Mouse (Mus musculus) embryo, embryonic 10.5 days (tissue): Measurements from ENCODE around the gene Xlr3b.
"Not testable (repeated sequence)": the region's sequence is repeated elsewhere in the genome, so short reads cannot be mapped to it uniquely, and the experiment has no call there.

Experiments used
- DNase-seq: peaks from one replicate; pipeline ENCODE4 v3.0.0-alpha.2; 2015; ENCODE audit warnings: low spot score

Gene Xlr3b

GRCm38 (mm10) chrX:73191934-73192333 is at the start of gene Xlr3b:
Xlr3b (plus strand) TSS chrX:73192207.
- peak; percentile 0 for DNase-seq

GRCm38 (mm10) chrX:73143218-73143618 is 48.8 kb upstream of the Xlr3b start:
- not testable (repeated sequence) for DNase-seq

DNA sequence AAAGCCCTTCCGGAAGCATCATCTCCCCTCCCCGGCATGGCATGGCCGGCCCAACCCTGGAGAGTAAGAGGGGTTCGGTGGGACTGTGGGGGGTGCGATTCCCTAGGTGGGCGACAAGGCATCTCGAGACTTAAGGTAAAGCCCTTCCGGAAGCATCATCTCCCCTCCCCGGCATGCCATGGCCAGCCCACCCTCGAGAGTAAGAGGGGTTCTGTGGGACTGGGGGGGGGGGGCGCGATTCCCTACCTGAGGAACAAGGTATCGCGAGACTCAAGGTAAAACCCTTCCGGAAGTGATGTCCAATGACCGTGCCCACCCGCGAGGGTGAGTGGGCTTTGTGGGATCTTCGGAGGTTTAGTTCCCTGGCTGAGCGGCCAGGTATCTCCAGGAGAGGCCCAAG is 43.5 kb upstream of the Xlr3b start, which contains the start of gene Xlr5b:
Xlr5b (plus strand) TSS at position 301 of the 400 bp plus-strand sequence.
- not testable (repeated sequence) for DNase-seq

- DNase-seq, result not testable (repeated sequence)
Observed at GRCm38 (mm10) chrX:73149350-73149749, 42.7 kb upstream of the Xlr3b start, which contains the start of gene DXBay18. DXBay18 (minus strand) TSS chrX:73149450.

DNA sequence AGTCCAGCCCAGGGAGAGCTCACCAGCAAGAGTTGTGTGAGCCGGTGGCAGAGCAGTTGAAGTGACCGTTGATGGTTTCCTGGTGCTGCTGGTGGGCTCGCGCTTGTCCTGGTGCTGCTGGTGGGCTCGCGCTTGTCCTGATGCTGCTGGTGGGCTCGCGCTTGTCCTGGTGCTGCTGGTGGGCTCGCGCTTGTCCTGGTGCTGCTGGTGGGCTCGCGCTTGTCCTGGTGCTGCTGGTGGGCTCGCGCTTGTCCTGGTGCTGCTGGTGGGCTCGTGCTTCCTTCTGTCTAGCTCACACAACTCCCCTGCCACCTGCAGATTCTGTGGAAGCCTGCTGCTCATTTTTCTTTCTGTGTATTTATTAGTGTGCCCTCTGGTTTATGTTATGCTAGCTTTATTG is 15.1 kb upstream of the Xlr3b start, which contains the start of gene Spin2d:
Spin2d (minus strand) TSS at position 101 of the 400 bp plus-strand sequence.
- DNase-seq, result not testable (repeated sequence)

DNA sequence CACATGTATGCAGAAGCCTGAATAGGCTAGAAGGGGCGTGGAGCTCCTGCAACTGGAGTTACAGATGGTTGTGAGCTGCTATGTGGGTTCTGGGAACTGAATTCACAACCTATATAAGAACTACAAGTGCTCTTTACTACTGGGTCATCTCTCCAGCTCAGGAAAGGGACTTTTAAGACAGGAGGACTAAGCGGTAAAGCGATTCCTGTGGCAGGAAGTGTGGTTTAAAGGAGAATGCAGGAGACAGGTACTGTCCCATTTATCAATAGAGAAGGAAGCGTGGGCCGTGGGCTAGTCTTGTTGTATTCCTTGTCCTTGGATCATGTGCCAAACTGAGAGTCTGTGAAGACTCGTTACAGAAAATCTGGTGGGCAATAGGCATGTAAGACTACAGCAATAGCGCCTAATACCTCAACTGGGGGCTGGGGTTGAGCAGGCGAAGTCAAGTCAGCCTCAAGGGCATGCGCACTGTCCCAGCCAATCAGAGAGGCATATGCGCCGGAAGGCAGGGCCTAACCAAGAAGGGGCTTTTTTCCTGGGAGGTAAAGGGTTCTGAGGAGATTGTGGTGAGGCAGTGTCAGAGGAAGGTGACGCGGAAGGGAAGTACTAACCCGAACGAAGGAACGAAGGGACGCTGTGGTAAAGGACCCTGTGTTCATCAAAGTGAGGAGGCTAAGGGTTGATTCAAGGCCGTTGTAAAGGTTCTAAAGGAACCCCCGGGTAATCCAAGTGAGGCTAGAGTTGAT is 22.0 kb downstream of the Xlr3b start, which contains the start of gene Xlr4b:
Xlr4b (plus strand) TSS at position 515 of the 746 bp plus-strand sequence.
- DNase-seq, result not testable (repeated sequence)

- DNase-seq, result no peak
Observed at GRCm38 (mm10) chrX:73225365-73225764, 33.4 kb downstream of the Xlr3b start.

DNA sequence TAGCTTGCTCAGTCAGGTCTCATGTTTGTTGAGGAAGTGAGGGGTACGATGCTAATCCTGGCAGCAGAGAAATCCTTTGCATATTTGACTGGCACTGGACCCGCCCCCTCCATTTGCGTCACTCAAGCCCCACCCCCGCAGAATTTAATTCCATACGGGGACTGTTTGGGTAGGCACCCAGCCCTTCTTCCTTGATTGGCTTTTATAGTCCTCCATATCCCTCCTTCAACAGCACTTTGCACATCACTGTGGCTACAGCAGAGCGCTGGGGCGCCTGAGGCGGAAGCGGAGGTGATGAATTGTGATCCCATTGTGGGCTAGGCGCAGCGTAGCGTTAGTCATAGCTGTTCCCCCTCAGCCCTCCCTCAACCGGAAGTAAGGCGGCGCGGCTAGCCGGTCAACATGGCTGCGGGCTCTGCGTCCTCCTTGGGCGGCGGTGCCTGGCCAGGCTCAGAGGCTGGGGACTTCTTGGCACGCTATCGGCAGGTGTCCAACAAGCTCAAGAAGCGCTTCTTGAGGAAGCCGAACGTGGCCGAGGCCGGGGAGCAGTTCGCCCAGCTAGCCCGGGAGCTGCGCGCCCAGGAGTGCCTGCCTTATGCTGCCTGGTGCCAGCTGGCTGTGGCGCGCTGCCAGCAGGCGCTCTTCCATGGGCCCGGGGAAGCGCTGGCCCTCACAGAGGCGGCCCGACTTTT is 36.1 kb downstream of the Xlr3b start, which contains the start of gene F8a:
F8a (plus strand) TSS at position 378 of the 692 bp plus-strand sequence.
- peak; percentile 81 for DNase-seq

DNA sequence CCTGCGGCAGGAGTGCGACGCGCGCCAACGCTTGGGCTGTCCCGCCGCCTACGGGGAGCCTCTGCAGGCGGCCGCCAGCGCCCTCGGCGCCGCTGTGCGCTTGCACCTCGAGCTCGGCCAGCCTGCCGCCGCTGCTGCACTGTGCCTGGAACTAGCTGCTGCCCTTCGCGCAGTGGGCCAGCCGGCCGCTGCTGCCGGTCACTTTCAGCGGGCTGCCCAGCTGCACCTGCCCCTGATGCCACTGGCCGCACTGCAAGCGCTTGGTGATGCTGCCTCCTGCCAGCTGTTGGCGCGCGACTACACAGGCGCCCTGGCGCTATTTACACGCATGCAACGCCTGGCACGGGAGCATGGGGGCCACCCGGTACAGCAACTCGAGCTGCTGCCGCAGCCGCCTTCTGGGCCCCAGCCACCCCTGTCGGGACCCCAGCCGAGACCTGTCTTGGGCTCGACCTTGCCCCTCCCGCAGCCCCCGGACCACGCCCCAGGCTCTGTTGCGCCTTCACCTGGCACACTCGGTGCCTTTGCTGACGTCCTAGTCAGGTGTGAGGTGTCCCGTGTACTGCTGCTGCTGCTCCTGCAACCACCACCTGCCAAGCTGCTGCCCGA is 36.7 kb downstream of the Xlr3b start:
- DNase-seq, result peak; percentile 21

- no peak for DNase-seq
Observed at GRCm38 (mm10) chrX:73229288-73229687, 37.3 kb downstream of the Xlr3b start.

DNA sequence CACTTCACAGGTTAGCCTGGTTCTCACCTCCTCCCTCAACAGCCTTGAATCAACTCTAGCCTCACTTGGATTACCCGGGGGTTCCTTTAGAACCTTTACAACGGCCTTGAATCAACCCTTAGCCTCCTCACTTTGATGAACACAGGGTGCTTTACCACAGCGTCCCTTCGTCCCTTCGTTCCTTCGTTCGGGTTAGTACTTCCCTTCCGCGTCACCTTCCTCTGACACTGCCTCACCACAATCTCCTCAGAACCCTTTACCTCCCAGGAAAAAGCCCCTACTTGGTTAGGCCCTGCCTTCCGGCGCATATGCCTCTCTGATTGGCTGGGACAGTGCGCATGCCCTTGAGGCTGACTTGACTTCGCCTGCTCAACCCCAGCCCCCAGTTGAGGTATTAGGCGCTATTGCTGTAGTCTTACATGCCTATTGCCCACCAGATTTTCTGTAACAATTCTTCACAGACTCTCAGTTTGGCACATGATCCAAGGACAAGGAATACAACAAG is 50.9 kb downstream of the Xlr3b start, which contains the start of gene Xlr4c:
Xlr4c (minus strand) TSS at position 310 of the 505 bp plus-strand sequence.
- not testable (repeated sequence) for DNase-seq
